Mouse (Mus musculus): ENCODE measurements around the gene Tmem50b. TPM values are rescaled to one million over a fixed set of nuclear protein-coding genes. Genes with fewer than 3 reads are reported as not detected.

Gene Tmem50b
- polyA plus RNA-seq, 1 experiment from 2014 or later: 43.6 TPM

DNA sequence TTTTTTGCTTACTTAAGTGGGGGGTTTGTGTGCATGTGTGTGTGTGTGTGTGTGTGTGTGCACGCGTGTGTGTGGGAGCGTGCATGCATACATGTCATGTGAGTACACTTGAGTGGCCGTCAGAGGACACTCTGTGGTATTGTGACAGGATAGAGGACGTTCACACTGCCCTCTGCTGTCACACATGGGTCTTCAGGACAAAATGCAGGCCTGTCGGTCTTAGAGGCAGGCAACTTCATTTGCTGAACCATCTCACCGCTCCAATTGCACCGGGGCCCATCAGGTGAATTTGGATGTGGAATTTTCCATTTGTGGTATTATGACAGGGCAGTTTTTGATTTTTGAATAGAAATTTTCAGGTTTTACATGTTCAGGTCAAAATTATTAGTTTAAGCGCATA is 36.5 kb downstream of the Tmem50b start:
- H3K4me2 ChIP-seq (replicated peaks): peak overlapping the region; percentile 32; the same call in 1 of the 2 replicates
- H3K4me1 ChIP-seq: peaks cover 4% of the 10 kb centered on the region; the same call in 1 of the 2 replicates
- no peaks in the 10 kb centered on the region for H3K27me3 ChIP-seq
- H3K9ac ChIP-seq (replicated peaks): no peak overlapping the region
- H3K36me3 ChIP-seq: peaks cover 27% of the 10 kb centered on the region; the same call in 1 of the 2 replicates
- no peaks in the 10 kb centered on the region for H3K9me3 ChIP-seq
- H3K27ac ChIP-seq (replicated peaks): no peak overlapping the region
- WGBS: 54% methylated on average over 9 of the region's 9 CpGs
- no peak for ATAC-seq (ENCODE audit: low FRiP score, low read depth)
- H3K4me3 ChIP-seq: no peak overlapping the region

DNA sequence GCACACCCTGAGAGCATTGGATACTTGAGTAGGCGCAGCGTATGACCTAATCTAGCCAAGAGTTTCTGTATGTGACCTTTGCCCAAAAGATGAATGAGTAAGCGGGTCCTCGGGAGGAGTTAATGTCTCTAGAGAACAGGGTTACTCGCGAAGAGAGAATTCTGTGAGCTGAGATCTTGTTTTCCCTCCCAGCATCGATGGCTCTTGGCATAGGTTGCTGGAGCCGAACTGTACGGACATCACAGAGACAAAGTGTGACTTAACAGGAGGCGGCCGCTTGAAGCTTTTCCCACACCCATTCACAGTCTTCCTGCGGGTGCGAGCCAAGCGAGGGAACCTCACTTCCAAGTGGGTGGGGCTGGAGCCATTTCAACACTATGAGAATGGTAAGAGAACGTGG is 39.9 kb downstream of the Tmem50b start:
- peaks cover 25% of the 10 kb centered on the region; the same call in 1 of the 2 replicates for H3K36me3 ChIP-seq
- no peak overlapping the region for H3K27ac ChIP-seq (replicated peaks)
- no peak overlapping the region for H3K9ac ChIP-seq (replicated peaks)
- no peaks in the 10 kb centered on the region for H3K27me3 ChIP-seq
- no peak overlapping the region for H3K4me2 ChIP-seq (replicated peaks)
- H3K4me1 ChIP-seq: peaks cover 4% of the 10 kb centered on the region; the same call in 1 of the 2 replicates
- H3K9me3 ChIP-seq: no peaks in the 10 kb centered on the region
- H3K4me3 ChIP-seq: no peak overlapping the region
- ATAC-seq (ENCODE audit: low FRiP score, low read depth): no peak
- 95% methylated on average over 15 of the region's 15 CpGs for WGBS

DNA sequence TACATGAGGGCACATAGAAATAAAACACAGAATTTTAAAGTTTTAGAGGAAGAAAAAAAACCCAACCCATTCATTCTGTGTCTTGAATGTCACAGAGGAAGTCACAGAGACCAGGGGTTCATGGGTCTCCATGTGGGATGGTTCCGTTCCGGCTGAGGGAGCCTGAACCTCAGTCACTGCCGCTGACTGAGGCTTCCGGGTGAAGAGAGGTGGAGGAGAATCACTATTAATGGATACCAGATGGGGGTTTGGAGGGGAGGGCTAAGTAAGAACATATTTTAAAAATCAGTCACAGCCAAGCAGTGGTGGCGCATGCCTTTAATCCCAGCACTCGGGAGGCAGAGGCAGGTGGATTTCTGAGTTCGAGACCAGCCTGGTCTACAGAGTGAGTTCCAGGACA is 40.4 kb downstream of the Tmem50b start:
- Histone ChIP-seq H3K4me3 (no peak overlapping the region), H3K9me3 (no peaks in the 10 kb centered on the region), H3K4me2 (replicated peaks) (no peak overlapping the region), H3K4me1 (peaks cover 4% of the 10 kb centered on the region; the same call in 1 of the 2 replicates), H3K27me3 (no peaks in the 10 kb centered on the region), H3K9ac (replicated peaks) (no peak overlapping the region), H3K27ac (replicated peaks) (no peak overlapping the region), H3K36me3 (peaks cover 25% of the 10 kb centered on the region; the same call in 1 of the 2 replicates)
- ATAC-seq (ENCODE audit: low FRiP score, low read depth): no peak
- WGBS: 86% methylated on average over 7 of the region's 7 CpGs

DNA sequence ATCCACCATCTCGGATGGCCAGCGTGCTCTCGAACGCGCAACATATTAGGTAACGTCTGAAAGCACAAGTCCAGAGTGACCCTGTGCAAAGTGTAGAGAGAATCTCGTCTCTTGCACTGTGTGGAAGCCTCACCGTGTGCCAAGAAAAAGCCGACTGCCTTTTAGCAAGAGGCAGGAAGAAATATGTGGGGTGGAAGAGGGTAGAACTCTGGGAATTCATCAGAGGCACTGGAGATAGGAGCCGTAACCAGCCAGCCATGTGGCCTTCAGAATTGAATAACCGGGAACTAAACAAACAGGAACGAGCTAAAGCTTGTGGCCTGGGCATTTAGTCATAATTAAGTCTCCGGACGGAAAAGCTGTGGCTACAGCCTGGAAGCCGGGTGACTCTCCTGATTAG is 40.9 kb downstream of the Tmem50b start:
- no peak for ATAC-seq (ENCODE audit: low FRiP score, low read depth)
- Histone ChIP-seq H3K27me3 (no peaks in the 10 kb centered on the region), H3K9me3 (no peaks in the 10 kb centered on the region), H3K9ac (replicated peaks) (no peak overlapping the region), H3K4me3 (no peak overlapping the region), H3K4me2 (replicated peaks) (no peak overlapping the region), H3K27ac (replicated peaks) (no peak overlapping the region), H3K4me1 (peaks cover 3% of the 10 kb centered on the region; the same call in 1 of the 2 replicates), H3K36me3 (peaks cover 22% of the 10 kb centered on the region; the same call in 1 of the 2 replicates)
- WGBS: 83% methylated on average over 15 of the region's 15 CpGs

DNA sequence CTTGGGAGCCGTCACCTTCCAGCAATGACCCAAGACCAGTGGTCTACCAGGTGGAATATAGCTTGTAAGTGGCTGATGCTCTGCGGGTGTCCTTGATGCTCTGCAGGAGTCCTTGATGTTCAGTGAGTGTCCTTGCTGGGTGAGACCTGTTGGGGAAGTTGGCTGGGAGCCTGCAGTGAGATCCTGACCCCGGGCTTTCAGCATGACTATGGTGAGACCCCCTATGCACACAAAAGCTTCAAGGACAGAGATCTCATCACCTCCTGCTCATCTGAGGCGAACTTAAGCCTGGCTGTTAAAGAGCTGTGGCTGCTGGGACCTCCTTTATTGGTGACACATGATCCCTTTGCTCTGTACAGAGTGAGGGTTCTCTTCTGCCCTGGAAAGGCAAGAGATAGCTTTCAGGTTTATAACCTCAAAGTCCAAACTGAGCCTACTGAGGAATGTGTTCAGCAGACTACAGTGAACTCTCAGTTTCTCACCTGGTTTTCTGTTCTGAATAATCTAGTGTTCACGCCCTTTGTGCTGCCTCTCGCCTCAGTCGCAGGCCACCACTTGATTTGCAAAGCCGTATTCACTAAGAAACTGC is 42.5 kb downstream of the Tmem50b start:
- WGBS: 88% methylated on average over 8 of the region's 8 CpGs
- Histone ChIP-seq H3K9ac (replicated peaks) (no peak overlapping the region), H3K4me2 (replicated peaks) (no peak overlapping the region), H3K36me3 (peaks cover 20% of the 10 kb centered on the region; the same call in 1 of the 2 replicates), H3K27me3 (no peaks in the 10 kb centered on the region), H3K9me3 (no peaks in the 10 kb centered on the region), H3K27ac (replicated peaks) (no peak overlapping the region), H3K4me1 (peaks cover 7% of the 10 kb centered on the region; the same call in 1 of the 2 replicates), H3K4me3 (no peak overlapping the region)
- no peak for ATAC-seq (ENCODE audit: low FRiP score, low read depth)

DNA sequence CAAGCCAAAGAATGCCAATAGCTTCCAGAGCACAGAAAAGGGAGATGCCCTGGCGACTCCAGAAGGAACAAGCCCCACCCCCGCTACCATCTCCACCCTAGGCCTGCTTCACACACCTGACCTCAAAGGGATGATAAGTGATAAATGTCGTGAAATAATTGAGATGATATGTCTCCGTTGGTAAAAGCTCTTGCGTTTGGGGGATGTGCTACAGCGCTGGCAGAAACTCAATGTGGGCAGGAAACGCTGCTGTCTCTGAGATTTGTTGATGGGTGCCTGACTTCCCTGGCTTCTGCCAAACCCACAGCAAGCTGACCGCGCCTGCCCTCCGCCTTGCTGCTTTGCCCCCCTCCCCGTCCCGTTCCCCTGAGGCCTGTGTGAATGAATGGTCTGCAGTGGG is 44.0 kb downstream of the Tmem50b start:
- Histone ChIP-seq H3K9me3 (no peaks in the 10 kb centered on the region), H3K27me3 (peaks cover 7% of the 10 kb centered on the region; the same call in 1 of the 2 replicates), H3K36me3 (0 out of 2 replicates have a peak, but pooled peaks cover 13% of the 10 kb centered on the region), H3K27ac (replicated peaks) (no peak overlapping the region), H3K4me2 (replicated peaks) (no peak overlapping the region), H3K9ac (replicated peaks) (no peak overlapping the region), H3K4me3 (no peak overlapping the region), H3K4me1 (peaks cover 18% of the 10 kb centered on the region)
- ATAC-seq (ENCODE audit: low FRiP score, low read depth): no peak
- WGBS: 74% methylated on average over 12 of the region's 12 CpGs

DNA sequence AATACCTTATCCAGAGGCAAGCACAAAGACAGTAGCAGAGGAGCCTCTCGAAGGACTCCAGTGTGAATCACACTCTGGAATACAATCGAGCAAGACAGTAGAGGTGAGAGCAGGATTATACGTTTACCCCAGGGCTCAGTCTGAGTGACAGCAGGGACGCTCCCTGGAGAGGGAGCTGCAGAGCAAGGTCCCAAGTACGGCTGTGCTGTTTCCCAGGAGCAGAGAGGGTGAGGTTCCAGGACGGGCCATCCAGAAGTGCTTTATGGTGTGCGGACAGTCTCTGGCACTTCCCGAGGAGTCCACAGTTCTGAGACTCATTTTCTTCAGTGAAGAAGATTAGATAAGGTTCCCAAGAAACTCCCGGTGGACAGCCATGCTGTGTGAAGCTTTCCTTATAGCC is 45.5 kb downstream of the Tmem50b start:
- Histone ChIP-seq H3K27me3 (peaks cover 13% of the 10 kb centered on the region; the same call in 1 of the 2 replicates), H3K27ac (replicated peaks) (no peak overlapping the region), H3K4me2 (replicated peaks) (no peak overlapping the region), H3K36me3 (0 out of 2 replicates have a peak, but pooled peaks cover 13% of the 10 kb centered on the region), H3K4me1 (peaks cover 28% of the 10 kb centered on the region), H3K9me3 (no peaks in the 10 kb centered on the region), H3K4me3 (no peak overlapping the region), H3K9ac (replicated peaks) (no peak overlapping the region)
- ATAC-seq (ENCODE audit: low FRiP score, low read depth): no peak
- 56% methylated on average over 9 of the region's 9 CpGs for WGBS

DNA sequence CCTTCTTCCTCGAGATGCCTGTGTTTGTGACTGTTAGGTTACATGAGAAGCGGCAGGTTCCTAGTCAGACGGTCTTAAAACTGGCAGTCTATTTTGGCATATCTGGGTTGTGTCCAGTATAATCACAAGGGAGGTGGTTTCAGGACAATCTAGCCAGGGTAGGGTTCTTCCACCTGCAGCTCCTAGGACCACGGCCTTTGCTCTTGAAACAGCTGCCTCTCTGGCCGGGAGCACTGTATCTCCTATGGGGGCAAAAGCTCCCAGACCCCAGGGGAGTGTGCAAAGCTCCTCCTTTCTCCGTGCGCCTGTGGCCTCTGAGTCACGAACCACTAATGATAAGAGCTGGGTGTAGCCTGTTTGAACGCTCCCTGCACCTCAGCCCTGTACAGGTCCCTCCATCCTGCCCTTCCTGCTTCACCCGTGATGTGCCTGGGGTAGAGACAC is 46.5 kb downstream of the Tmem50b start:
- WGBS: 79% methylated on average over 10 of the region's 10 CpGs
- no peak for ATAC-seq (ENCODE audit: low FRiP score, low read depth)
- H3K36me3 ChIP-seq: 0 out of 2 replicates have a peak, but pooled peaks cover 12% of the 10 kb centered on the region
- H3K4me3 ChIP-seq: no peak overlapping the region
- H3K9ac ChIP-seq (replicated peaks): no peak overlapping the region
- no peaks in the 10 kb centered on the region for H3K9me3 ChIP-seq
- no peak overlapping the region for H3K27ac ChIP-seq (replicated peaks)
- H3K4me1 ChIP-seq: peaks cover 28% of the 10 kb centered on the region
- no peak overlapping the region for H3K4me2 ChIP-seq (replicated peaks)
- H3K27me3 ChIP-seq: peaks cover 13% of the 10 kb centered on the region; the same call in 1 of the 2 replicates

DNA sequence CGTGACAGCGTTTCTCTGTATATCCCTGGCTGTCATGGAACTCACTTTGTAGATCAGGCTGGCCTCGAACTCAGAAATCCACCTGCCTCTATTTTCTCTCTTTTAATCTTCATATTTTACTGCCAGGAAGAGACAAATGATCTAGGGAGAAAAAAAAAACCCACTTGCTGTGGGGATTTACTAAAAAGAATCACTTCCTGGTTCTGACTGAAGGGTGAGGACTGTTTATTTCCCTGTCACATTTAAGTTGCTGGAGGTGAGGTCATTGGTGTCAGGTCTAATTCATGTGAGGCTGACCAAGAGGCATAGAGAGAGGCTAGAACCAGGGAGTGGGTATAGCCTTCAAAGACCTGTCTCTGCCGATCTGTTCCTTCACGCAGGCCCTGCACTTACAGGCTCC is 48.0 kb downstream of the Tmem50b start:
- H3K9ac ChIP-seq (replicated peaks): no peak overlapping the region
- H3K4me3 ChIP-seq: no peak overlapping the region
- H3K27me3 ChIP-seq: peaks cover 19% of the 10 kb centered on the region
- H3K4me1 ChIP-seq: peaks cover 28% of the 10 kb centered on the region
- no peaks in the 10 kb centered on the region for H3K9me3 ChIP-seq
- H3K36me3 ChIP-seq: no peaks in the 10 kb centered on the region
- 53% methylated on average over 5 of the region's 5 CpGs for WGBS
- H3K4me2 ChIP-seq (replicated peaks): 0 out of 2 replicates have a peak overlapping the region, but pooled peaks have one; percentile 17
- H3K27ac ChIP-seq (replicated peaks): no peak overlapping the region
- ATAC-seq (ENCODE audit: low FRiP score, low read depth): no peak

DNA sequence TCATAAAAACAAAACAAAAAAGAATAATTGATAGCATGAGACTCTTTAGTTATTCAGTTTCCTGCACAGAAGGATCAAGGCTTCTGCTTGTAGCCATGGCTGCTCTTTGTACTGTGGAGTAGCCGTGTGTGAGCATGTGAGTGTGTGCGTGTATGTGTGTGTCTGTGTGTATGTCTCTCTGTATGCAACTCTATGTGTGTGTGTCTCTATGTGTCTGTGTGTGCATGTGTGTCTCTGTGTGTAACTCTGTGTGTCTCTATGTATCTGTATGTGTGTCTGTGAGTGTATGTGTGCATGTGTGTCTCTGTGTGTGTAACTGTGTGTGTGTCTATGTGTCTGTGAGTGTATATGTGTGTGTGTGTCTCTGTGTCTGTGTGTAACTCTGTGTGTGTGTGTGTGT is 48.6 kb downstream of the Tmem50b start:
- Histone ChIP-seq H3K4me2 (replicated peaks) (peak overlapping the region; percentile 17), H3K27me3 (peaks cover 19% of the 10 kb centered on the region), H3K9me3 (no peaks in the 10 kb centered on the region), H3K9ac (replicated peaks) (no peak overlapping the region; the same call in 1 of the 2 replicates), H3K36me3 (no peaks in the 10 kb centered on the region), H3K4me1 (peaks cover 28% of the 10 kb centered on the region), H3K27ac (replicated peaks) (no peak overlapping the region), H3K4me3 (no peak overlapping the region)
- no peak for ATAC-seq (ENCODE audit: low FRiP score, low read depth)
- WGBS: 77% methylated on average over 2 of the region's 2 CpGs

DNA sequence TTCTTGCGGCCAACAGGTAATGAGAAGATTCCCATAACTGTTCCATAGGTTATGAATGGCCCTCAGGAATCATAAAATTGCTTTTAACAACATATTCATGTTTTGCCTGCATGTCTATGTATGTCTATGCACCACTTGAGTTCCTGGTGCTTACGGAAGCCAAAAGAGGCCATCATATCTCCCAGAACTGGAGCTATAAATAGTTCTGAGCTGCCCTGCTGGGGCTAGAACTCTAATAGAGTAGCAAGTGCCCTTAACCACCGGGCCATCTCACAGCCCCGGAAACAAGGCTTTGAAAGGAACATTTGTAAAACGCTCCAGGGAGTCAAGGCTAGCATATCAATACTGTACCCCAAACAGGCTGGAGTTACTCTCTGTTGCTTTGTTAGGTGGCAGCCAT is 49.0 kb downstream of the Tmem50b start:
- WGBS: 59% methylated on average over 5 of the region's 5 CpGs
- Histone ChIP-seq H3K4me2 (replicated peaks) (peak overlapping the region; percentile 17; the same call in 1 of the 2 replicates), H3K36me3 (no peaks in the 10 kb centered on the region), H3K9ac (replicated peaks) (no peak overlapping the region), H3K4me1 (peaks cover 28% of the 10 kb centered on the region), H3K27ac (replicated peaks) (no peak overlapping the region), H3K27me3 (peaks cover 19% of the 10 kb centered on the region), H3K4me3 (no peak overlapping the region), H3K9me3 (no peaks in the 10 kb centered on the region)
- ATAC-seq (ENCODE audit: low FRiP score, low read depth): no peak

DNA sequence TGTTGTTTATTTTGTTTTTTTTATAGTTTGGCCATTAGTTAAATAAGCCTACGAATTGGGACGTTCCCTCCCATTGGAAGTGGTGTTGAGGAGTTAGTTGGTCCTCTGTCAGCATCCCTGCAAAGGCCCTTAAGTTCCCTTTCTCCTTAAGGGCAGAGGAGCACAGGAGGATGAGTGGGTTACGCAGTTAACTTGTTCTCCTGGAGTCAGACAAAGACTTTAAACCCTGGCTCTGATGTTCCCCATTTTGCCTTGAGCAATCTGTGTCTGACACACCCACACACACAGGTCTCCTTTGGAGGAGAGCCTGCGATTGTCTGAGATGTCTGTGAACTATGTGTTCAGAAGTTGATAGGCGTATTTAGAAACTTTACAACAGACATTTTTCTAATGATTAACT is 49.6 kb downstream of the Tmem50b start:
- Histone ChIP-seq H3K9me3 (no peaks in the 10 kb centered on the region), H3K36me3 (no peaks in the 10 kb centered on the region), H3K27ac (replicated peaks) (no peak overlapping the region), H3K4me3 (peak overlapping the region; percentile 92), H3K4me2 (replicated peaks) (peak overlapping the region; percentile 93), H3K27me3 (peaks cover 19% of the 10 kb centered on the region), H3K9ac (replicated peaks) (peak overlapping the region; percentile 98; the same call in 1 of the 2 replicates), H3K4me1 (peaks cover 28% of the 10 kb centered on the region)
- ATAC-seq (ENCODE audit: low FRiP score, low read depth): no peak
- WGBS: 71% methylated on average over 5 of the region's 5 CpGs
